Mouse (Mus musculus) embryonic fibroblast, embryonic 13.5 days (primary cell): ENCODE measurements at regions not wholly inside any gene's neighbourhood (a gene's known extent, or its start where the extent isn't known, plus 50 kb on each side); places are given as distances from the start of the nearest gene placed in this dataset.

ENCODE experiments used
- CTCF ChIP-seq: IDR thresholded peaks from 2 replicates; pipeline ENCODE4 v1.5.1; 2011; ENCODE audit warnings: mild to moderate bottlenecking, control low read depth, low read length, moderate library complexity, borderline replicate concordance; ENCODE audit not compliant: insufficient read depth
- POLR2A ChIP-seq: IDR thresholded peaks from 2 replicates; pipeline ENCODE4 v1.6.1; 2011; ENCODE audit warnings: low read depth, mild to moderate bottlenecking, control low read depth, low read length, moderate library complexity

DNA sequence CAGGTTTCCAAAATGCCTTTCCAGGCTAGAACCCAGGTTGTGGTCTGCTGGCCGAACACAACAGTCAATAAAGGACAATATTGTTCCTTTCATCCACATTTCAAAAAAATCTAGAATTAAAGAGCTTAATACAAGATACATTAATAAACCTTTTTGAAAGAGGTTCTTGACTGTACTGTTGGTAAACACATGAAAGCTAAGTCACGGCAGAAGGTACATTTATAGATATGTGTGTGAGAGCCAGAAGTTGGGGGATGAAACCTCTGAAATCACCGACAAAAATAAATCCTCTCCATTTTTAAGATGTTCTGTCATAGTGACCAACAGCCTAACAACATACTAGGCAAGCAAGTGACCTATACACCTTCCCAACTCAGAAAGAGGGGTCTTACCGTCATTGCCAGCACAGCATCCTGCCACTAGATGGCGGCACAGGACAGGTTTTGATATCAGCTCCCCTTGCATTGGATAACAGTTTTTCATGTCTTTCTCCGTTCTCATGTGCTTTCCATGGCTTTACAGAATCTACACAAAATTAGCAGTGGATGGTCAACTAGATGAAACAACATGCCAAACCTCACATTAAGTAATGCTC lies 131.1 kb upstream of the Rapgef5 start:
- TF ChIP-seq POLR2A (no peak), CTCF (peak; percentile 94)
